Mouse (Mus musculus) stomach, embryonic 14.5 days (tissue): ENCODE measurements around the gene Sgtb. TPM values are rescaled to one million over a fixed set of nuclear protein-coding genes. Genes with fewer than 3 reads are reported as not detected.
A peak's percentile ranks its signal among the peaks of the same experiment; 100 is the strongest.

Source experiments
- ATAC-seq: fragments of 200-750 bp; cut with Nextera tagmentation; 2 replicates; pipeline ENCODE4 v1.8.0; 2017; ENCODE audit warnings: low read depth, moderate TSS enrichment; ENCODE audit not compliant: insufficient number of reproducible peaks, insufficient read depth, low FRiP score
- H3K27ac ChIP-seq: fragments of 300-500 bp; sonication (generic); 2 replicates; pipeline ENCODE4 v1.5.1; 2014; ENCODE audit warnings: mild to moderate bottlenecking, low read length, moderate library complexity, mixed read lengths
- H3K27me3 ChIP-seq: fragments of 300-500 bp; sonication (generic); 2 replicates; pipeline ENCODE4 v1.6.1; 2014; ENCODE audit warnings: low read length, control low read depth, mixed read lengths; ENCODE audit not compliant: control insufficient read depth, insufficient read depth
- H3K36me3 ChIP-seq: fragments of 300-500 bp; sonication (generic); 2 replicates; pipeline ENCODE4 v1.6.1; 2014; ENCODE audit warnings: mild to moderate bottlenecking, control low read depth, low read length, moderate library complexity, mixed read lengths; ENCODE audit not compliant: control insufficient read depth, insufficient read depth
- H3K4me1 ChIP-seq: fragments of 300-500 bp; sonication (generic); 2 replicates; pipeline ENCODE4 v1.6.1; 2014; ENCODE audit warnings: low read length, control low read depth, mixed read lengths; ENCODE audit not compliant: control insufficient read depth, insufficient read depth
- H3K4me2 ChIP-seq: fragments of 300-500 bp; sonication (generic); replicated peaks from 2 replicates; pipeline ENCODE4 v1.6.1; 2014; ENCODE audit warnings: low read depth, low read length, control low read depth
- H3K4me3 ChIP-seq: fragments of 300-500 bp; sonication (generic); 2 replicates; pipeline ENCODE4 v1.5.1; 2014; ENCODE audit warnings: low read depth, low read length, control low read depth
- H3K9ac ChIP-seq: fragments of 300-500 bp; sonication (generic); replicated peaks from 2 replicates; pipeline ENCODE4 v1.6.1; 2014; ENCODE audit warnings: low read depth, mild to moderate bottlenecking, control low read depth, low read length, moderate library complexity, mixed read lengths
- H3K9me3 ChIP-seq: fragments of 300-500 bp; sonication (generic); 2 replicates; pipeline ENCODE4 v1.6.1; 2016; ENCODE audit warnings: low read depth, low read length, control low read depth; ENCODE audit not compliant: control insufficient read depth
- WGBS: fragments of 180-500 bp; shearing (Covaris S2); extraction: QIAGEN DNeasy Blood & Tissue Kit; methylation state at CpG from one replicate; pipeline ENCODE4 v1.1.7; 2014; 5-methylcytosine and 5-hydroxymethylcytosine counted together
- polyA plus RNA-seq: library from polyadenylated mRNA; unstranded; fragments of >200 nt; fragmentation: Nextera tagmentation; extraction: Ambion mirVana; gene quantifications from 2 replicates; pipeline ENCODE4 v1.2.1, GENCODE M21; 2014

Gene Sgtb
- polyA plus RNA-seq, 1 experiment from 2014 or later: 6.0 TPM

- no peaks in the 10 kb centered on the region for H3K27me3 ChIP-seq
- peak within 1 kb of the TSS; percentile 60 for H3K9ac ChIP-seq
- WGBS: under 1% methylated on average over 38 of the region's 38 CpGs
- H3K4me1 ChIP-seq: peaks cover 8% of the 10 kb centered on the region; the same call in 1 of the 2 replicates
- H3K27ac ChIP-seq: peak within 1 kb of the TSS; percentile 85
- H3K4me2 ChIP-seq: peak within 1 kb of the TSS; percentile 69
- H3K4me3 ChIP-seq: peak within 1 kb of the TSS; percentile 83
- peak; percentile 98 for ATAC-seq
- peaks cover 11% of the 10 kb centered on the region for H3K36me3 ChIP-seq
- H3K9me3 ChIP-seq: no peaks in the 10 kb centered on the region
These were observed 69.1 kb downstream of the Sgtb start, which contains the start of gene Trim23 for GRCm38 (mm10) chr13:104178650-104179121. TSS of gene Trim23 (plus strand) at chr13:104178797.

GRCm38 (mm10) chr13:104179176-104179888, 69.8 kb downstream of the Sgtb start:
- H3K4me1 ChIP-seq: peaks cover 8% of the 10 kb centered on the region; the same call in 1 of the 2 replicates
- peak overlapping the region; percentile 62 for H3K4me2 ChIP-seq
- H3K36me3 ChIP-seq: peaks cover 11% of the 10 kb centered on the region
- H3K27ac ChIP-seq: peak overlapping the region; percentile 59; the same call in 1 of the 2 replicates
- peak overlapping the region; percentile 83 for H3K4me3 ChIP-seq
- no peaks in the 10 kb centered on the region for H3K27me3 ChIP-seq
- ATAC-seq: no peak
- 17% methylated on average over 13 of the region's 13 CpGs for WGBS
- no peaks in the 10 kb centered on the region for H3K9me3 ChIP-seq
- peak overlapping the region; percentile 60 for H3K9ac ChIP-seq

- ATAC-seq: no peak
- Histone ChIP-seq H3K36me3 (peaks cover 19% of the 10 kb centered on the region), H3K4me3 (no peak overlapping the region), H3K27ac (no peak overlapping the region), H3K9ac (no peak overlapping the region), H3K27me3 (no peaks in the 10 kb centered on the region), H3K9me3 (no peaks in the 10 kb centered on the region), H3K4me1 (no peaks in the 10 kb centered on the region), H3K4me2 (no peak overlapping the region)
- 69% methylated on average over 4 of the region's 4 CpGs for WGBS
These were observed 77.8 kb downstream of the Sgtb start for GRCm38 (mm10) chr13:104187357-104187756.

Other genes starting within 250 kb of the Sgtb start
- 39.8 and 41.3 TPM in 2 replicates for gene Erbin, start 189.2 kb upstream of the Sgtb start, polyA plus RNA-seq
- 22.9 and 26.6 TPM in 2 replicates for gene Nln, start 127 bp upstream of the Sgtb start, polyA plus RNA-seq
- 65.4 and 66.2 TPM in 2 replicates for gene Trappc13, start 68.7 kb downstream of the Sgtb start, polyA plus RNA-seq
- 18.9 and 19.3 TPM in 2 replicates for gene Trim23, start 69.1 kb downstream of the Sgtb start, polyA plus RNA-seq
- gene Cenpk, start 118.9 kb downstream of the Sgtb start, polyA plus RNA-seq: 61.1 and 69.2 TPM in 2 replicates
- gene Ppwd1, start 119.1 kb downstream of the Sgtb start, polyA plus RNA-seq: 15.1 and 16.0 TPM in 2 replicates
- 5.0 and 6.4 TPM in 2 replicates for gene Adamts6, start 178.1 kb downstream of the Sgtb start, polyA plus RNA-seq